Mouse (Mus musculus): Measurements from ENCODE around the gene Ly6g5b. TPM values are rescaled to one million over a fixed set of nuclear protein-coding genes. Genes with fewer than 3 reads are reported as not detected.

Ly6g5b gene
- polyA plus RNA-seq, 1 experiment: 1.3 TPM

DNA sequence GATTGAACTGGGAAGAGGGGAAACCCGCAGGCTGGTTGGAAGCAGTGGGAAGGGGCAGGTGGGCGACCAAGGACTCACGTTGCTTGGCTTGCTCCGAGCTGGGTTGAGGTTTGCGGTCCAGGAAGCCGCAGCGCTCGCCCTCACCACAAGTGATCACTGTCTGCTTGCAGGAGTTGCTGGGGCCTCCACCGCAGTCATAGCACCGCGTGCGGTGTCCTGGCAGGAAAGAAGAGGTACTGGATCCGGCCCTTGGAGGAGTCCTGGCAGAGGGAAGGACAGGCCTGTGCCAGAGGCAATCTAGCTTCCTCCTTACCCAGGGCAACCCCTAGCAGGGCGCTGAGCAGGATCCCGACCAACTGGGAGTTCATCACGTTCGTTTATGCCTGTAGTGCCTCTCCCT lies 41.1 kb downstream of the Ly6g5b start:
- H3K4me3 ChIP-seq (ENCODE audit: insufficient read depth, low read length): no peak overlapping the region
- H3K27ac ChIP-seq (ENCODE audit: insufficient read depth, low read length): no peak overlapping the region
- no peak for TF ChIP-seq POLR2A (IDR thresholded peaks at IDR 0.05; ENCODE audit: extremely low read depth, insufficient read depth, low read length)
- TF ChIP-seq CTCF (IDR thresholded peaks at IDR 0.05; ENCODE audit: extremely low read depth, insufficient read depth, low read length): no peak
- no peaks in the 10 kb centered on the region for H3K4me1 ChIP-seq (ENCODE audit: control insufficient read depth, insufficient read depth, low read length)

DNA sequence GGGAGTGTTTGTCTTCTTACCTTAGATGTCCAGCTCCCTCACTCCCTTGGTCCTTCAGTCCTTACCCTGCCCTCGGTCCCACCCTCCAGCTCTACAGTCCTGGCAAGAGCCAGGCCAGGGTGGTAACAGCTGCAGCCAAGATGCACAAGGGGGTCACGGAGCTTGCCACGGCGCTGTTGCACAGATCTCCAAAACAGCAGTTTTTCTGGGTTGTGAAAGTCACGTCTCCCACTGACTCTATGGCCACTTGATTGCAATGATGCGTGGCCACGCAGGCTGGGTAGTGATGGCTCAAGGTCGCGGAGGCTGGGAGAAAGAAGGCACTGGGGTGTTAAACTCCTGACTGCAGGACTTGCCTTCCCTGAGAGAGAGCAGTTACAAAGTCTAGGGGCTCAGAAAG lies 43.8 kb downstream of the Ly6g5b start:
- H3K4me3 ChIP-seq (ENCODE audit: insufficient read depth, low read length): no peak overlapping the region
- H3K27ac ChIP-seq (ENCODE audit: insufficient read depth, low read length): no peak overlapping the region
- no peak for TF ChIP-seq CTCF (IDR thresholded peaks at IDR 0.05; ENCODE audit: extremely low read depth, insufficient read depth, low read length)
- TF ChIP-seq POLR2A (IDR thresholded peaks at IDR 0.05; ENCODE audit: extremely low read depth, insufficient read depth, low read length): no peak
- no peaks in the 10 kb centered on the region for H3K4me1 ChIP-seq (ENCODE audit: control insufficient read depth, insufficient read depth, low read length)

DNA sequence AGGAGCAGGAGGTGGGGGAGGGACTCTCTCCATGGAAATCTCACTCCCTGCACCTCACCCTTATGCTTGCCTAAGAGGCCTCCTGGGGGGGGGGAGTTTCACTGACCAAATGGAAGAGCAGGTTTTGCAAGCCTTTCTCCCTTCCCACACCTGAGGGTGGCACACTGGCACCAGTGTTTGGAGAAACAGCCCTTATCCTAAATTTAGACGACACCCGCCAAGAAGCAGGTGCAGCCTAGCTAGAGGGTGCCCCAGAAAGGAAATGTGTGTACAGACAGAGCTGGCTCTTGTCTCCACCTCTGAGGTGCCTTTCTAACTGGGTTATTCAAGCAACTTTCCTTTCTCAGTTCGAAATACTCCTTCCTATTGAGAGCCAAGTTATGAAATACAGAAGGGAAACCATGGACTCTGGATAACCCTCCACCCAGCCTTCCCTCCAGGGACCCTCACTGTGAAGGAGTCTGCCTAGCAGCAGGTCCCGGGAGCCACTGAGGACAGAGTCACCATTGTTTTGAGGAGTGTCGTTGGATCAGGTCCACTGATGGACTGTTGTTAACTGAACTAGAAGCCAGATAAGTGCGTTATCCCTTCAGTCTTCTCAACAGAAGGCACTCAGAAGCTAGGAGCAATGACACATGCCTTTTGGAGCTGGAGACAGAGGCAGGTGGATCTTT lies 44.5 kb downstream of the Ly6g5b start:
- TF ChIP-seq CTCF (IDR thresholded peaks at IDR 0.05; ENCODE audit: extremely low read depth, insufficient read depth, low read length) (0 out of 2 replicates have a peak, but pooled peaks have one; percentile 10), POLR2A (IDR thresholded peaks at IDR 0.05; ENCODE audit: extremely low read depth, insufficient read depth, low read length) (no peak)
- H3K4me3 ChIP-seq (ENCODE audit: insufficient read depth, low read length): no peak overlapping the region
- H3K27ac ChIP-seq (ENCODE audit: insufficient read depth, low read length): no peak overlapping the region
- H3K4me1 ChIP-seq (ENCODE audit: control insufficient read depth, insufficient read depth, low read length): no peaks in the 10 kb centered on the region

DNA sequence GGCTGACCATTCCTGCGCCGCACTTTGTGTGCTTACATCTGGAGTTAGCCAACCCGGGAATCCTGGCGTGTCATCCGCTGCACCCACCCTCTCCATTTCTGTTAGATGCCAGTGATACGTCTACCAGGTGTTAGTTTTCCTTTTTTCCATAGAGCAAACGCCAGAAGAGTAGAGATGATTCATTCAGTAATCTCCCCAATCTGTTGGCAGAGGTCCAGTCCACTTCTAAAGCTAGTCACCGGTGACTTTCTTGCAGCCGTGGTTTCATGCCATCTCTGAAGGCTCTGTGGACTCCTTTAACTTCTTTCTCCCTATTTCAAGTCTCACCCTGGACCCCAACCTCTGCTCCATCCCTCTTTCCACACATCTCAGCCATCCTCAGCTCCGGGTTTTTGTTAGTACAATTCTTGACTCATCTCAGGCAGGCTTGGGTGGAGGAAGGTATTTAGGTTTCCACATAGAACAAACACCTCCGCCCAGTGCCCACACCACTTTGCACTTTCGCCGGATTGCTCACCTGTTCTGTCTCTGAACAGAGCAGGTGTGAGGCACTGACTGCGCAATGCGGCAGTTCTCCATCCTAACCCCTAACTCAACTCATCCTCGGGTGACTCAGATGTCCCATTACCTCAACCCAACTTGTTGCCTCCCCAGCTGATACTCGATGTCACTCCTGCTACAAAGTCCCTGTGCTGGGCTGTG lies 46.9 kb downstream of the Ly6g5b start:
- TF ChIP-seq POLR2A (IDR thresholded peaks at IDR 0.05; ENCODE audit: extremely low read depth, insufficient read depth, low read length): no peak
- Histone ChIP-seq H3K4me3 (ENCODE audit: insufficient read depth, low read length) (no peak overlapping the region), H3K27ac (ENCODE audit: insufficient read depth, low read length) (no peak overlapping the region), H3K4me1 (ENCODE audit: control insufficient read depth, insufficient read depth, low read length) (no peaks in the 10 kb centered on the region)

DNA sequence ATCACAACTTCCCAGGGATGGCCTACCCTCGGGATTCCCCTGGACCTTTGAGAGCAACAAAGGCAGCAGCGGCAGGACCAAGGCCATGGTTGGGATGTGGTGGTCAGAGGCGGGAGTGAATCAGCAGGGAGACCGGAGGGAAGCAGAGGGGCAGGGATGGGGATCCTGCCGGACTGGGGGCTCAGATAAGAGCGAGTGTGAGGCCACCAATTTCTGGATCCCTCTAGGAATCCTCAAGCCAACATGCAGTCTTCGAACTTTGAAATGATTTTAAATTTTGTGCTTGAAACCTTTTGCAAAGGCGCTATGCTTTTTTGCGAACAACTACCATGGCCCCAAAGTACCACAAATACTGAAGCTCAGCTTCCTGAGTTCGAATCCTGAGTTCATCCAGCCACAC lies 49.1 kb downstream of the Ly6g5b start, which contains the start of gene Mpig6b:
Gene Mpig6b (minus strand): TSS at position 101 of the 400 bp plus-strand sequence.
- H3K27ac ChIP-seq (ENCODE audit: insufficient read depth, low read length): no peak within 1 kb of the TSS

DNA sequence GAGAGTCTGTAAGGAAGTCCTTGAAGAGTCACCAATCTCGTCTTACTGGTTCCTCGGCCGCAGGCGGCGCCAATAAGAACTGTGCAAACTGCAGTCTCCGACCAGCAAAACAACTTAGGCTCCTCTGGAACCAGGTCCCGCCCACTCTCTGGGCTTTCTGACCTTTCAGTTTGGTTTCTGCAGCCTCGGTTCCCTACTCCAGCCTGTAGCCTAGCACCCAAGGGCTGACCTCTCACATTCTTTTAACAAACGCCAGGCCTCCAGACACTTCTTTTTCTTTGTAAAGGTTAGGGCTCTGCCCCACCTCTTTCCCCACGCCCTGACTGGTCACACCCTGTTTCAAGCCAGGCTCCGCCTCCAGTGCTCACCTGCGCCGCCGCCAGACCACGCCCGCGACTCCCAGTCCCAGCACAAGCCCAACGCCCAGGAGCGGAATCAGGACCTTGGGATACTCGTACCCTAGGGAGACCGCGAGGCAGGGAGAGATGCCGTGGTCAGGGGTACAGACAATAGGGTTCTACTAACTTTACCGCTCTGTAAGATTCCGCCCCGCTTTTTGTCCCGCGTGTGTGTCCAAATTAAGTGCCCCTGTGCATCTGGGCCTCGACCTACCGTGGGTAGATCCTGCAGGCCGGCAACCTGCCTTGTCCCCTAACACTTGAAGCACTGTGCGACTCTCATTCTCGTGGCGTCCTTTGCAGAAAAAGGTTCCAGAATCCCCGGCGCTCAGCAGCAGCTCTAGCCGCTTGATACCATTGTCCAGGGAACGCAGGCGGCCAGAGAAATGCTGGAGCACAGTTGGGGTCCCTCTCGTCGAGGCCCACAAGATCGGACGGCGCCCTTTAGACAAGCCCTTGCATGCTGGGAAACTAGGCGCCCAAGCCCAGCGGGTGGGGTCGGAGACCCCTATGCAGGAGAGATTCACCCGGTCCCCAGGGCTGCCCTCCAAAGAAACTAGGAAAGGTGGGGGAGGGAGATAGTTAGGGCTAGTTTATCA lies 50.0 kb downstream of the Ly6g5b start, which contains the start of gene Ly6g6c:
Gene Ly6g6c (plus strand): TSS at position 438 of the 997 bp plus-strand sequence.
- no peak within 1 kb of the TSS for H3K4me3 ChIP-seq (ENCODE audit: insufficient read depth, low read length)
- no peak within 1 kb of the TSS for H3K27ac ChIP-seq (ENCODE audit: insufficient read depth, low read length)
- H3K4me1 ChIP-seq (ENCODE audit: control insufficient read depth, insufficient read depth, low read length): no peaks in the 10 kb centered on the region
- TF ChIP-seq POLR2A (IDR thresholded peaks at IDR 0.05; ENCODE audit: extremely low read depth, insufficient read depth, low read length): no peak
- no peak for TF ChIP-seq CTCF (IDR thresholded peaks at IDR 0.05; ENCODE audit: extremely low read depth, insufficient read depth, low read length)

More for the DNA sequence above, 49.1 kb downstream of the Ly6g5b start, which contains the start of gene Mpig6b:
- H3K4me1 ChIP-seq (ENCODE audit: control insufficient read depth, insufficient read depth, low read length): no peaks in the 10 kb centered on the region
- no peak within 1 kb of the TSS for H3K4me3 ChIP-seq (ENCODE audit: insufficient read depth, low read length)
- TF ChIP-seq POLR2A (IDR thresholded peaks at IDR 0.05; ENCODE audit: extremely low read depth, insufficient read depth, low read length) (no peak), CTCF (IDR thresholded peaks at IDR 0.05; ENCODE audit: extremely low read depth, insufficient read depth, low read length) (no peak)

DNA sequence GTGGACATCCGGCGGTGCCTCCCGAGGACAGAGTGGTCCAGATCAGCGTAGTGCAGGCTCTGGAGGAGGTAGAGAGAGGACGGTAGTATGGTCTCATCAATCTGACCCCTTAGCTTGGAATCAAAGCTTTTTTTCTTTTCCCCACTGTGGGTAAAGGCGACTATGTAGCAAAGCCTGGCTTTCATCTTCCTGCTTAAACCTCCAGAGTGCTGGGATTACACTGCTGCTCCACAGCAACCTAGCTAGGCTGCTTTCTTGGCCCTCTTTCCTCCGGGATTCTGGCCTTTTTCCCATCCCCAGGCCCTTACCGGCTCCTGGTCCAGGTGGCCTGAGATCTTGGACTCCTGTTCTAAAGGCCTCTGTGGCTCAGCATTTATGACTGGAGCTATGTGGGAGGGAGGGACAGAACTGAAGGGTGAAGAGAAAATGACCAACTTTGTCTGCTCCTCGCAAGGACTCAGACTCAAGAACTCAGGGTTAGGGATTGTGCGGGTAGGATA lies 50.8 kb downstream of the Ly6g5b start:
- Histone ChIP-seq H3K4me1 (ENCODE audit: control insufficient read depth, insufficient read depth, low read length) (no peaks in the 10 kb centered on the region), H3K27ac (ENCODE audit: insufficient read depth, low read length) (no peak overlapping the region), H3K4me3 (ENCODE audit: insufficient read depth, low read length) (no peak overlapping the region)
- no peak for TF ChIP-seq POLR2A (IDR thresholded peaks at IDR 0.05; ENCODE audit: extremely low read depth, insufficient read depth, low read length)
- TF ChIP-seq CTCF (IDR thresholded peaks at IDR 0.05; ENCODE audit: extremely low read depth, insufficient read depth, low read length): no peak

Other genes starting within 250 kb of the Ly6g5b start
- gene Zbtb12, start 235.9 kb downstream of the Ly6g5b start, polyA plus RNA-seq (2012; rRNA removed): 4.8 and 4.9 TPM in 2 replicates
- 0.04 and 0.13 TPM in 2 replicates for gene Gm20547, start 233.4 kb downstream of the Ly6g5b start, polyA plus RNA-seq (2012; rRNA removed)
- 3.2 and 3.4 TPM in 2 replicates for gene C2, start 217.2 kb downstream of the Ly6g5b start, polyA plus RNA-seq (2012; rRNA removed)
- 247 and 264 TPM in 2 replicates for gene Ehmt2, start 217.0 kb downstream of the Ly6g5b start, polyA plus RNA-seq (2012; rRNA removed)
- gene Slc44a4, start 201.0 kb downstream of the Ly6g5b start, polyA plus RNA-seq (2012; rRNA removed): 0.46 and 0.49 TPM in 2 replicates
- 49.4 and 50.5 TPM in 2 replicates for gene Neu1, start 184.2 kb downstream of the Ly6g5b start, polyA plus RNA-seq (2012; rRNA removed)
- gene Hspa1b, start 156.2 kb downstream of the Ly6g5b start, polyA plus RNA-seq (2012; rRNA removed): 8.4 and 11.6 TPM in 2 replicates
- gene Gm20481, start 145.5 kb downstream of the Ly6g5b start, polyA plus RNA-seq (2012; rRNA removed): not detected in 2 replicates
- gene Hspa1a, start 143.3 kb downstream of the Ly6g5b start, polyA plus RNA-seq (2012; rRNA removed): 12.0 and 14.0 TPM in 2 replicates
- 0.50 and 0.59 TPM in 2 replicates for gene Hspa1l, start 142.7 kb downstream of the Ly6g5b start, polyA plus RNA-seq (2012; rRNA removed)
- gene Lsm2, start 133.6 kb downstream of the Ly6g5b start, polyA plus RNA-seq (2012; rRNA removed): 36.9 and 37.2 TPM in 2 replicates
- gene Vars, start 114.4 kb downstream of the Ly6g5b start, polyA plus RNA-seq (2012; rRNA removed): 43.7 and 46.6 TPM in 2 replicates
- 0.29 and 0.36 TPM in 2 replicates for gene Vwa7, start 98.8 kb downstream of the Ly6g5b start, polyA plus RNA-seq (2012; rRNA removed)
- 0.94 and 0.96 TPM in 2 replicates for gene Sapcd1, start 87.4 kb downstream of the Ly6g5b start, polyA plus RNA-seq (2012; rRNA removed)
- 0.58 and 0.72 TPM in 2 replicates for gene Msh5, start 68.7 kb downstream of the Ly6g5b start, polyA plus RNA-seq (2012; rRNA removed)
- gene Clic1, start 65.5 kb downstream of the Ly6g5b start, polyA plus RNA-seq (2012; rRNA removed): 18.4 and 18.7 TPM in 2 replicates
- gene Ddah2, start 56.4 kb downstream of the Ly6g5b start, polyA plus RNA-seq (2012; rRNA removed): 25.1 and 26.8 TPM in 2 replicates
- not detected in 2 replicates for gene Ly6g6c, start 50.0 kb downstream of the Ly6g5b start, polyA plus RNA-seq (2012; rRNA removed)
- not detected in 2 replicates for gene Mpig6b, start 49.2 kb downstream of the Ly6g5b start, polyA plus RNA-seq (2012; rRNA removed)
- gene Ly6g6e, start 38.5 kb downstream of the Ly6g5b start, polyA plus RNA-seq (2012; rRNA removed): 4.8 and 5.5 TPM in 2 replicates
- gene Ly6g6d, start 37.4 kb downstream of the Ly6g5b start, polyA plus RNA-seq (2012; rRNA removed): 1.8 and 3.6 TPM in 2 replicates
- gene Ly6g6f, start 29.8 kb downstream of the Ly6g5b start, polyA plus RNA-seq (2012; rRNA removed): 0.44 and 1.1 TPM in 2 replicates
- gene Abhd16a, start 26.2 kb downstream of the Ly6g5b start, polyA plus RNA-seq (2012; rRNA removed): 147 and 159 TPM in 2 replicates
- gene Ly6g5c, start 7.1 kb downstream of the Ly6g5b start, polyA plus RNA-seq (2012; rRNA removed): not detected in 2 replicates
- 20.4 and 21.0 TPM in 2 replicates for gene Gpank1, start 6.0 kb upstream of the Ly6g5b start, polyA plus RNA-seq (2012; rRNA removed)
- 191 and 200 TPM in 2 replicates for gene Csnk2b, start 6.6 kb upstream of the Ly6g5b start, polyA plus RNA-seq (2012; rRNA removed)
- gene D17H6S53E, start 10.9 kb upstream of the Ly6g5b start, polyA plus RNA-seq (2012; rRNA removed): 9.6 and 10.3 TPM in 2 replicates
- gene Apom, start 16.6 kb upstream of the Ly6g5b start, polyA plus RNA-seq (2012; rRNA removed): 0.13 TPM in 2 replicates
- gene Bag6, start 19.8 kb upstream of the Ly6g5b start, polyA plus RNA-seq (2012; rRNA removed): 194 and 212 TPM in 2 replicates
- 269 and 273 TPM in 2 replicates for gene Prrc2a, start 49.5 kb upstream of the Ly6g5b start, polyA plus RNA-seq (2012; rRNA removed)
- gene Aif1, start 60.6 kb upstream of the Ly6g5b start, polyA plus RNA-seq (2012; rRNA removed): 13.0 and 13.2 TPM in 2 replicates
- gene Lst1, start 73.0 kb upstream of the Ly6g5b start, polyA plus RNA-seq (2012; rRNA removed): 18.9 and 20.2 TPM in 2 replicates
- 0.71 and 1.5 TPM in 2 replicates for gene Ltb, start 79.0 kb upstream of the Ly6g5b start, polyA plus RNA-seq (2012; rRNA removed)
- gene Tnf, start 86.6 kb upstream of the Ly6g5b start, polyA plus RNA-seq (2012; rRNA removed): 0.06 and 0.11 TPM in 2 replicates
- 0.19 and 0.32 TPM in 2 replicates for gene Lta, start 89.9 kb upstream of the Ly6g5b start, polyA plus RNA-seq (2012; rRNA removed)
- not detected in 2 replicates for gene Gm16181, start 105.4 kb upstream of the Ly6g5b start, polyA plus RNA-seq (2012; rRNA removed)
- 765 and 777 TPM in 2 replicates for gene Atp6v1g2, start 118.2 kb upstream of the Ly6g5b start, polyA plus RNA-seq (2012; rRNA removed)
- gene Nfkbil1, start 120.4 kb upstream of the Ly6g5b start, polyA plus RNA-seq (2012; rRNA removed): 12.2 and 13.8 TPM in 2 replicates
- gene Ddx39b, start 126.3 kb upstream of the Ly6g5b start, polyA plus RNA-seq (2012; rRNA removed): 382 and 400 TPM in 2 replicates
- 64.1 and 72.6 TPM in 2 replicates for gene H2-D1, start 147.3 kb upstream of the Ly6g5b start, polyA plus RNA-seq (2012; rRNA removed)
- gene H2-Q1, start 205.0 kb upstream of the Ly6g5b start, polyA plus RNA-seq (2012; rRNA removed): 0.68 and 0.88 TPM in 2 replicates
- gene H2-Q2, start 226.8 kb upstream of the Ly6g5b start, polyA plus RNA-seq (2012; rRNA removed): 0.57 and 0.96 TPM in 2 replicates